Mouse (Mus musculus): ENCODE data around the gene Maml3. TPM values are rescaled to one million over a fixed set of nuclear protein-coding genes. Genes with fewer than 3 reads are reported as not detected.

Gene Maml3
- polyA plus RNA-seq, 1 experiment from 2014 or later, result 8.5 TPM

DNA sequence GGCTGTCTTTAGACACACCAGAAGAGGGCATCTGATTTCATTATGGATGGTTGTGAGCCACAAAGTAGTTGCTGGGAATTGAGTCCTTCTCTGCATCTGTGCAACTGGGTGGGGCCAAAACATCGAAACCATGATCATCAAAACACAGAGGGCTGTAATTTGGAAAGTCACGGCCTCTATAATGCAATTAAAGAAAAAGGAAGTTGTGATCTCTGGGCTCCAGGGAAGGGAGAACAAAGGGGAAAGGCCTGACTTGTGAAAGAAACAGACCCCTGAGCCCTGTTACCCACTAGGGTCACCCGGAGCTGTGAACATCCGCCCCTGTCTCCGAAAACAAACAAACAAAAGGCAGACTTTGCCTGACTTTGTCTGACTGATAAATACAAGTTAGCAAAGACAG lies 123.4 kb downstream of the Maml3 start:
- 70% methylated on average over 5 of the region's 5 CpGs for WGBS
- Histone ChIP-seq H3K4me2 (ENCODE audit: low read depth, low read length) (no peak overlapping the region), H3K4me1 (replicated peaks; ENCODE audit: control insufficient read depth, insufficient read depth, low read length) (peaks cover 6% of the 10 kb centered on the region; the same call in 1 of the 2 replicates), H3K4me3 (ENCODE audit: low read length) (no peak overlapping the region), H3K27ac (ENCODE audit: low read length) (no peak overlapping the region), H3K9me3 (ENCODE audit: control insufficient read depth, low read length) (no peaks in the 10 kb centered on the region), H3K36me3 (ENCODE audit: control insufficient read depth, insufficient read depth, low read length) (no peaks in the 10 kb centered on the region), H3K27me3 (ENCODE audit: control insufficient read depth, insufficient read depth, low read depth, low read length) (no peaks in the 10 kb centered on the region), H3K9ac (ENCODE audit: low read length) (no peak overlapping the region)
- ATAC-seq (ENCODE audit: low read depth), result no peak

DNA sequence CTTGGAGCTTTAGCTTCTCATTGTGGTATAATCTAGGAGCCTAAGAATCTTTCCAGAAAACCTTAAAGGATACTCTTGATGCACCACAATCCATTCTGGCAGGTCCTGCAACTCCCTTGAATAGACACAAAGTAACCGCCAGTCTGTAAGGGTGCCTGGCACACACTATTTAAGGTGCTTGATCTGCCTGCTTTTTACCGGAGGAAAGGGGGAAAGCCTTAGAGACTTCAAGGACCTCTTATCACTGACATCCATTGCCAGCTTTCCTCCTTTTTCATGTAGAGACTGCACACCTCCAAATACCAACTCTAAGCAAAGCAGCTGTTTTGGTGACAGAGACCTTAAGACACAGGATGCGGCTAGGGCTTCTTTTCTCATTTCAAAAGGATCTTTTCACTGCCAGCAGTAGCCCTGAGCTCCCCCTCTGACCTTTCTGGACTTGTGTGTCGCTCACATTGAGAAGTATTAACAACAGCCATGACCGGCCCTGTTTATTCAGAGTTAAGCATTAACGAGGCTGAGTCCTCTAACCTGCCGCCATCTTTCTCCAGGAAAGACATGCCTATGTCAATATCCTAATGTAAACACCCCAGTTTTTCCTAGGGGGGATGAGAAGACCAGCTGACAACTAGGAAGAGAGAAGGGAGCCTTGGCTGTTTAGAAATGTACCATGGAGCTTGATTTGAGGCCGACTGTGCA lies 127.1 kb downstream of the Maml3 start:
- Histone ChIP-seq H3K9ac (ENCODE audit: low read length) (no peak overlapping the region), H3K4me3 (ENCODE audit: low read length) (no peak overlapping the region), H3K27ac (ENCODE audit: low read length) (peak overlapping the region; percentile 21), H3K27me3 (ENCODE audit: control insufficient read depth, insufficient read depth, low read depth, low read length) (no peaks in the 10 kb centered on the region), H3K4me2 (ENCODE audit: low read depth, low read length) (peak overlapping the region; percentile 2; the same call in 1 of the 2 replicates), H3K4me1 (replicated peaks; ENCODE audit: control insufficient read depth, insufficient read depth, low read length) (peaks cover 16% of the 10 kb centered on the region), H3K36me3 (ENCODE audit: control insufficient read depth, insufficient read depth, low read length) (no peaks in the 10 kb centered on the region), H3K9me3 (ENCODE audit: control insufficient read depth, low read length) (no peaks in the 10 kb centered on the region)
- peak; percentile 78 for ATAC-seq (ENCODE audit: low read depth)
- WGBS, result 51% methylated on average over 8 of the region's 8 CpGs

- H3K27ac ChIP-seq (ENCODE audit: low read length), result no peak overlapping the region
- H3K4me1 ChIP-seq (replicated peaks; ENCODE audit: control insufficient read depth, insufficient read depth, low read length), result peaks cover 27% of the 10 kb centered on the region
- H3K36me3 ChIP-seq (ENCODE audit: control insufficient read depth, insufficient read depth, low read length), result no peaks in the 10 kb centered on the region
- H3K4me3 ChIP-seq (ENCODE audit: low read length), result no peak overlapping the region
- H3K27me3 ChIP-seq (ENCODE audit: control insufficient read depth, insufficient read depth, low read depth, low read length), result no peaks in the 10 kb centered on the region
- no peak for ATAC-seq (ENCODE audit: low read depth)
- 90% methylated on average over 7 of the region's 7 CpGs for WGBS
- no peak overlapping the region for H3K4me2 ChIP-seq (ENCODE audit: low read depth, low read length)
- no peaks in the 10 kb centered on the region for H3K9me3 ChIP-seq (ENCODE audit: control insufficient read depth, low read length)
- H3K9ac ChIP-seq (ENCODE audit: low read length), result no peak overlapping the region
Observed at GRCm38 (mm10) chr3:51974601-51975000, 130.3 kb downstream of the Maml3 start.

DNA sequence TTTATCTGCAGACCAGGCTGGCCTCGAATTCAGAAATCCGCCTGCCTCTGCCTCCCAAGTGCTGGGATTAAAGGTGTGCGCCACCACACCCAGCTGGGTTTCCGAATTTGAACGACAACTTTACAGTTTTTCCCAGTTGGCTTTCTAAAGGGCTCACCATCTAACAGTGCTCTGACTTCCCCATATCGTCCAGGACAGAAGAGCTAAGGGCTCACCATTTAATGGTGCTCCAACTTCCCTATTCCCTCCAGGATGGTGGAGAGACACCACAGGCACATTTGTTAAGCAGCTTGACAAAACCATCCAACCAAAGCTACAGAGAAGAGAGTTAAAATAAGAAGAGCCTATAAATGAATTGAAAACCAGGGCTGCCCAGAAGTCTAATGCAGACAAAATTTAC lies 130.7 kb downstream of the Maml3 start:
- H3K9ac ChIP-seq (ENCODE audit: low read length), result no peak overlapping the region

GRCm38 (mm10) chr3:51972576-51972975 lies 132.3 kb downstream of the Maml3 start:
- 71% methylated on average over 6 of the region's 6 CpGs for WGBS
- no peak overlapping the region for H3K27ac ChIP-seq (ENCODE audit: low read length)
- ATAC-seq (ENCODE audit: low read depth), result no peak

More for the DNA sequence above, 130.7 kb downstream of the Maml3 start:
- Histone ChIP-seq H3K36me3 (ENCODE audit: control insufficient read depth, insufficient read depth, low read length) (no peaks in the 10 kb centered on the region), H3K27ac (ENCODE audit: low read length) (no peak overlapping the region), H3K4me2 (ENCODE audit: low read depth, low read length) (no peak overlapping the region), H3K4me3 (ENCODE audit: low read length) (no peak overlapping the region), H3K27me3 (ENCODE audit: control insufficient read depth, insufficient read depth, low read depth, low read length) (no peaks in the 10 kb centered on the region), H3K4me1 (replicated peaks; ENCODE audit: control insufficient read depth, insufficient read depth, low read length) (peaks cover 31% of the 10 kb centered on the region), H3K9me3 (ENCODE audit: control insufficient read depth, low read length) (no peaks in the 10 kb centered on the region)
- ATAC-seq (ENCODE audit: low read depth), result no peak
- 95% methylated on average over 6 of the region's 6 CpGs for WGBS

DNA sequence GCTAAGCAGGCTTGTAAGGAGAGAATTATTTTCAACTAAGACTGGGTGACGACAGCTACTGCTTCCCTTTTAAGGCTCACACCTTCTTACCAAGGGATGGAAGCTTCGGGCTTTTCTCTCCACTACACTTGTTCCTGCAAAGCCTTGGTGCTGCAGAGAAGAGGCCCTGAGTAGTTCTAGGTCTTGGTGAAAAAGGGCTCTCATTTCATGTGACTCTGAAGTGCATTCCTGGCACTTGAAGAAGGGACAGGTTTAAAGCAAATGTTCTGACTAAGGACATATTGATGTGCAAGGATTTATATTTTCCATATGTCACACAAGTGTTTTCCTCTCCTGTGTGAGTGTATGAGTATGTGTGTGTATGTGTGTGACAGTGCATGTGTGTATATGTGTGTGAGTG lies 134.4 kb downstream of the Maml3 start:
- Histone ChIP-seq H3K9ac (ENCODE audit: low read length) (no peak overlapping the region), H3K9me3 (ENCODE audit: control insufficient read depth, low read length) (no peaks in the 10 kb centered on the region), H3K36me3 (ENCODE audit: control insufficient read depth, insufficient read depth, low read length) (no peaks in the 10 kb centered on the region), H3K4me1 (replicated peaks; ENCODE audit: control insufficient read depth, insufficient read depth, low read length) (peaks cover 22% of the 10 kb centered on the region), H3K4me2 (ENCODE audit: low read depth, low read length) (no peak overlapping the region), H3K4me3 (ENCODE audit: low read length) (no peak overlapping the region), H3K27me3 (ENCODE audit: control insufficient read depth, insufficient read depth, low read depth, low read length) (no peaks in the 10 kb centered on the region), H3K27ac (ENCODE audit: low read length) (0 out of 2 replicates have a peak overlapping the region, but pooled peaks have one; percentile 19)
- 51% methylated on average over 2 of the region's 2 CpGs for WGBS
- peak; percentile 50; the same call in 1 of the 2 replicates for ATAC-seq (ENCODE audit: low read depth)

More at GRCm38 (mm10) chr3:51972576-51972975, 132.3 kb downstream of the Maml3 start:
- Histone ChIP-seq H3K27me3 (ENCODE audit: control insufficient read depth, insufficient read depth, low read depth, low read length) (no peaks in the 10 kb centered on the region), H3K36me3 (ENCODE audit: control insufficient read depth, insufficient read depth, low read length) (no peaks in the 10 kb centered on the region), H3K9ac (ENCODE audit: low read length) (no peak overlapping the region), H3K4me3 (ENCODE audit: low read length) (no peak overlapping the region), H3K4me1 (replicated peaks; ENCODE audit: control insufficient read depth, insufficient read depth, low read length) (peaks cover 28% of the 10 kb centered on the region), H3K9me3 (ENCODE audit: control insufficient read depth, low read length) (no peaks in the 10 kb centered on the region), H3K4me2 (ENCODE audit: low read depth, low read length) (no peak overlapping the region)

- Histone ChIP-seq H3K4me1 (replicated peaks; ENCODE audit: control insufficient read depth, insufficient read depth, low read length) (peaks cover 31% of the 10 kb centered on the region), H3K4me3 (ENCODE audit: low read length) (no peak overlapping the region), H3K9me3 (ENCODE audit: control insufficient read depth, low read length) (no peaks in the 10 kb centered on the region), H3K4me2 (ENCODE audit: low read depth, low read length) (no peak overlapping the region), H3K36me3 (ENCODE audit: control insufficient read depth, insufficient read depth, low read length) (no peaks in the 10 kb centered on the region), H3K27ac (ENCODE audit: low read length) (no peak overlapping the region), H3K27me3 (ENCODE audit: control insufficient read depth, insufficient read depth, low read depth, low read length) (no peaks in the 10 kb centered on the region), H3K9ac (ENCODE audit: low read length) (no peak overlapping the region)
- 68% methylated on average over 6 of the region's 6 CpGs for WGBS
- ATAC-seq (ENCODE audit: low read depth), result no peak
Observed at GRCm38 (mm10) chr3:51969451-51969850, 135.4 kb downstream of the Maml3 start.

GRCm38 (mm10) chr3:51965841-51966240 lies 139.0 kb downstream of the Maml3 start:
- H3K27ac ChIP-seq (ENCODE audit: low read length), result no peak overlapping the region
- no peak overlapping the region for H3K9ac ChIP-seq (ENCODE audit: low read length)
- WGBS, result 44% methylated on average over 7 of the region's 7 CpGs
- H3K4me2 ChIP-seq (ENCODE audit: low read depth, low read length), result no peak overlapping the region
- peaks cover 41% of the 10 kb centered on the region for H3K4me1 ChIP-seq (replicated peaks; ENCODE audit: control insufficient read depth, insufficient read depth, low read length)
- no peaks in the 10 kb centered on the region for H3K9me3 ChIP-seq (ENCODE audit: control insufficient read depth, low read length)
- no peak overlapping the region for H3K4me3 ChIP-seq (ENCODE audit: low read length)
- no peaks in the 10 kb centered on the region for H3K27me3 ChIP-seq (ENCODE audit: control insufficient read depth, insufficient read depth, low read depth, low read length)
- no peak for ATAC-seq (ENCODE audit: low read depth)
- H3K36me3 ChIP-seq (ENCODE audit: control insufficient read depth, insufficient read depth, low read length), result no peaks in the 10 kb centered on the region

DNA sequence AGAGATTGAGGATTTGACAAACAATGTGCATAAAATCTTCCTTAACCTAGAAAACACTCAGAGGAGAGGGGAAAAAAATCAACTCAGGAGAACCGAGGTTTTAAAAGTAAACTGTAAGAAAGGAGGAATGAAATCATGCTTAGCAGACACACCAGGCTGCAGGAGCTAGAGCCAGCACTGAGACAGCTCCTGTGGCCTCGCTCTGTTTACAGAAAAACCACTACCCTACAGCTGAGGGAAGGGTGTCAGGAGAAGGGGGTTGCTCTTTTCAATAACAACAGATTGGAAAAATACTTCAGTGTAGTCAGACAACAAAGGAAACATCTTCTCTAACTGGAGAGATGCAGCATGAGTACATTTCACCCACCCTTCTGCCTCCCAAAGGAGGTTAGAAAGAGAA lies 139.4 kb downstream of the Maml3 start:
- Histone ChIP-seq H3K27me3 (ENCODE audit: control insufficient read depth, insufficient read depth, low read depth, low read length) (no peaks in the 10 kb centered on the region), H3K9ac (ENCODE audit: low read length) (no peak overlapping the region), H3K4me3 (ENCODE audit: low read length) (no peak overlapping the region), H3K4me2 (ENCODE audit: low read depth, low read length) (no peak overlapping the region), H3K36me3 (ENCODE audit: control insufficient read depth, insufficient read depth, low read length) (no peaks in the 10 kb centered on the region), H3K4me1 (replicated peaks; ENCODE audit: control insufficient read depth, insufficient read depth, low read length) (peaks cover 41% of the 10 kb centered on the region), H3K27ac (ENCODE audit: low read length) (peak overlapping the region; percentile 23; the same call in 1 of the 2 replicates), H3K9me3 (ENCODE audit: control insufficient read depth, low read length) (no peaks in the 10 kb centered on the region)
- WGBS, result 17% methylated on average over 2 of the region's 2 CpGs
- no peak for ATAC-seq (ENCODE audit: low read depth)

Measured in lung, embryonic 16.5 days (tissue).